Mouse (Mus musculus) CD4-positive helper T cell, adult 2 months (primary cell): ENCODE measurements around the gene Nicn1.
A peak's percentile ranks its signal among the peaks of the same experiment; 100 is the strongest.
"Not testable (repeated sequence)": the region's sequence is repeated elsewhere in the genome, so short reads cannot be mapped to it uniquely, and the experiment has no call there.

Source experiments
- DNase-seq: peaks from one replicate; pipeline ENCODE4 v3.0.0-alpha.2; 2012; ENCODE audit warnings: low read depth, missing footprints, low spot score

Nicn1 gene

DNA sequence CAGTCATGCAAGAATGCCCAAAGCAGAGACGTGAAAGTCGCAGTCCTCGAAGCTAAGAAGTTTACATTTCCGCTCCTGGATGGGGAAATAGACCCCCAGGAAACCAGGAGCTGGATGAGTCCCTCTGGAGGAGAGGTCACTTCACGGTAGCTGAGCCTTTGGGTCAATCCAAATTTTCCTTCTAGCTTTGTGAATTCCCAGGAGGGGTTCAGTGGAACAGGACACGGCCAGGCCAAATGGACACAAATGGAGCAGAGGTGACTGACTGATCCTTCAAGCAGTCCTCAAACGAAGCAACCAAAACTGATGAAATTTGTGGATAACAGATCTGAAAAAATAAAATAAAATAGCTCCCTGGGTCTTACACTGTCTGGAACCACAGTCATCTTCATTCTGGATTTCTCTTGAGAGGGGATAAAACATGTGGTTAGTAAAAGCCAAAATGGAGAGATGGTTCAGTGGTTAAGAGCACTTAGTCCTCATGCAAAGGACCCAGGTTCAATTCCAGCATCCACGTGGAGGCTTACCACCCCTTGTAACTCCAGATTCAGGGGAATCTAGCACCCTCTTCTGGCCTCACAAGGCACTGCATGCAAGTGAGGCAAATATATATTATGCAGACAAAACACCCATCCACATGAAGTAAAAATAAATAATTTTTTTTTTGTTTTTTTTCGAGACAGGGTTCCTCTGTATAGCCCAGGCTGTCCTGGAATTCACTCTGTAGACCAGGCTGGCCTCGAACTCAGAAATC is 11.4 kb upstream of the Nicn1 start:
- peak; percentile 48 for DNase-seq

GRCm38 (mm10) chr9:108280071-108280828 is 10.0 kb upstream of the Nicn1 start:
- DNase-seq: no peak

DNA sequence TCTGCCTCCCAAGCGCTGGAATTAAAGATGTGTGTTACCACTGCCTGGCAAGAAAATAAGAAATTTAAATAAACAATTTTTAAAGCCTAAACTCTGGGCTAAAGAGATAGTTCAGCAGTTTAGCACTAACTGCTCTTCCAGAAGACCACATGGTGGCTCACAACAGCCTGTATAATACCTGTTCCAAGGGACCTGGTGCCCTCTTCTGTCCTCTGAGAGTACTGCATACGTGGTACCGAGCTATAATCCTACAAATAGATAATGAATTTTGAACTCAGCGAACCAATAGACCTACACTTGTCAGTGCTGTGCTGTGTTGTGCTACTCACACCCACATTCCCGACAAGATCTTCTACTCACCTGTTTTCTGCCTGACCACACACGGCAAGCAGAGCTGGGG is 5.8 kb upstream of the Nicn1 start:
- peak; percentile 82 for DNase-seq

- DNase-seq: not testable (repeated sequence)
Observed at GRCm38 (mm10) chr9:108287526-108288238, 2.5 kb upstream of the Nicn1 start.

DNA sequence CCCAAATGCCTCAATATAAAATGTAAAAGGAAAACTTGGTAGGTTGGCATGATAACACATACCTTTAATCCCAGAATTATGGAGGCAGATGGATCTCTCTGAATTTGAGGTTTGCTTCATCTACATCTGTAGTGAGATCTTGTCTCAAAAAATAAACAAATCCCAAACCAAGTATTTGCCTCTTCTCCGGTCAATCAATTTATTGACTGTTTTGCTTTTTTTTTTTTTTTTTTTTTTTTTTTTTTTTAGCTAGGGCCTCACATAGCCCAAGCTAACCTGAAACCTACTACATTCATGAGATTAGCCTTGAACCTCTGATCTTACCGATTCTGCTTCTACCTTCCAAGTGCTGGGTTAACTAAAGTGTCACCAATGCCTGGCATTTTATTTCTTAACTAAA is 882 bp upstream of the Nicn1 start:
- DNase-seq: no peak

DNA sequence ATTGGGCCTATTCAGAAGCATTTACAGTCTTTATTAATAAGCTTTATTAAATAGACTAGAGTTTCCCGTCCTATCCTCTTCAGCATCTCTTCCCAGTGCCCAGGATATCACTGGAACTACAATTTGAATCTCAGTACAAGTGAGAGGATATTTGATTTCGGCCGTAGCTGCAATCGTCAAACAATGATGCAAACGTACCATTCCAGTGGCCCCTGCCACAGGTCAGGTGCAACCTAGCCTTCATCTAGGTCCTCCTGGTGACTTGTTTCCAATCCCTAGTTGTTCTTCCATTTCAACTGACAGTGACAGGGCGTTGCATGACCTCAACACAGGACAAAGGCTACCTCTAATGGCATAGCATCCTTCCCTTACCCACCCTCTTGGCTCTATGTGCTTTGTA is 544 bp downstream of the Nicn1 start:
- no peak for DNase-seq

- no peak for DNase-seq
Observed at GRCm38 (mm10) chr9:108296453-108297355, 6.5 kb downstream of the Nicn1 start, which contains the start of gene Amt. TSS of gene Amt (plus strand) at chr9:108296853.

- no peak for DNase-seq
Observed at GRCm38 (mm10) chr9:108301853-108302252, 11.6 kb downstream of the Nicn1 start.

DNA sequence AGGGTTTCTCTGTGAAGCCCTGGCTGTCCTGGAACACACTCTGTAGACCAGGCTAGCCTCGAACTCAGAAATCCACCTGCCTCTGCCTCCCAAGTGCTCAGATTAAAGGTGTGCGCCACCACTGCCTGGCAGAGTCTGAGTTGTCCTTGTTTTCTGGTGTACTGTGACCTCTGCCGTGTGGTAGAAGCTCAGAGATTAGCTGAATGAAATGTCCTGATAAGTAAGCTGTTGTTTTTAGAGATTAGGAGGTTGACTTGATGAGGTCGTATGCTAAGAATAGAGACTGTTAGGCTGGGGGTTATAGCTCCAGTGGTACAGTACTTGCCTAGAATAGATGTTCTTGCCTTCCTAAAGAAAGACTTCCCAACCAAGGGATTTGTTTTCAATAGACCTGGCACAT is 14.5 kb downstream of the Nicn1 start:
- DNase-seq: no peak

DNA sequence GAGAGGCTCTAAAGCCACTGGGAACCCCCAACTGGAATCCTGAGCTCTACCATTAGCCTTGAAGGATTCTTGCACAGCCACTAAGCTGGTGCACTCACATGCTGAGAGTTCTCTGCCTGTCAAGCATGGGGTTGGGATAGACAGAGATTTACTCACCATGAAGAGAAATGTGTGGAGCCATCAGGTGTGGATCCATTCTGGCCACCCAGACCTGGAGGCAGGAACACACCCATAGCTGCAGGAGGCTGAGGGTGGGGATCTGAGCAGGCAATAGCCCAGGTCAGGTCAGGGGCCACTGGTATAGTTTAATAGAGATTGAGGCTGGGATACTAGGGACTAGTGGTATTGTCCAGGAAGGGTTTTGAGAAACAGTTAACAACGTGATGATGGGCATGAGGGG is 14.9 kb downstream of the Nicn1 start:
- peak; percentile 21 for DNase-seq

DNA sequence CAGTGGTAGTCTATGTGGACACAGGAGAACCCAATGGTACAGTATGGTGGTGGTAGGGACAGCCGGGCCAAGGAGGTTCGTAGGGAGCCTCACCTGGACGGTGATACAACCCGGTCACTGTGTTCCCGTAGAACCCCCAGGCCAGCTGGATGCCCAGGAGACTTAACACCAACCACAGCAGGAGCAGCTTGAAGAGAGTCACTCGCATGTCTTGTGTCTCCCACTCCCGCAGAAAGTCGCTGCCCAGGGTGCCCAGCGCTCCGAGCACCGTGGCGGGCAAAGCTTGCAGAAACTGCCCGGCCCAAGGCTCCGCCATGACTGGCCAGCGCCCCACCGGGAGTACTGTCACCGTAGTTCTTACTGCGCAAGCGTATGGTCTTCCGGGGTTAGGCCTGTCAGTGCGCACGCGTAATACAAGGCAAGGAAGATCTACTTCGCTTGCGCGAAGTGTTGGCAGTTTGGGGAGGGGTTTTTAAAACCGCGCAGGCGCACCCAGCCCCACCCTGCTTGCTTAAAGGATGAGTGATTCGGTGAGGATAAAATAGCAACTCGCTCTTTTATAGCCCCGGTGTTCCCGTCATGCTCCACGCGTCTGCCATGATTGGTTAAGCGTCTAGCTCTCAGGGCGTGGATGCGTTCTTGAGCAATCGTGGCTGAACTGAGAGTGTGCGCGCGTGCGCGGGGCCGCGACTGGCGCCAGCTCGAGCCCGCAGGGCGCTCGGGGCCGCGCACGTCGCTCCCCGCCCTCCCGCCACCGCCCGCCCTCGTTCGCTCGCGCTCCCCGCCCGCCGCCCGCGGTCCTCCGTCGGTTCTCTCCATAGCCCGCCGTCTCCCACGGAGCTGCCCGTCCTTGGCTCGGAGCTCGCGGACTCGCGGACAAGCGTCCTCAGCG is 15.6 kb downstream of the Nicn1 start, which contains the start of the genes Rhoa and Tcta:
Gene Rhoa (plus strand): TSS at position 501 of the 892 bp plus-strand sequence.
Gene Tcta (minus strand): TSS at position 532 of the 892 bp plus-strand sequence.
- DNase-seq: peak; percentile 100

- DNase-seq: peak; percentile 89
Observed at GRCm38 (mm10) chr9:108306571-108306980, 16.3 kb downstream of the Nicn1 start.

DNA sequence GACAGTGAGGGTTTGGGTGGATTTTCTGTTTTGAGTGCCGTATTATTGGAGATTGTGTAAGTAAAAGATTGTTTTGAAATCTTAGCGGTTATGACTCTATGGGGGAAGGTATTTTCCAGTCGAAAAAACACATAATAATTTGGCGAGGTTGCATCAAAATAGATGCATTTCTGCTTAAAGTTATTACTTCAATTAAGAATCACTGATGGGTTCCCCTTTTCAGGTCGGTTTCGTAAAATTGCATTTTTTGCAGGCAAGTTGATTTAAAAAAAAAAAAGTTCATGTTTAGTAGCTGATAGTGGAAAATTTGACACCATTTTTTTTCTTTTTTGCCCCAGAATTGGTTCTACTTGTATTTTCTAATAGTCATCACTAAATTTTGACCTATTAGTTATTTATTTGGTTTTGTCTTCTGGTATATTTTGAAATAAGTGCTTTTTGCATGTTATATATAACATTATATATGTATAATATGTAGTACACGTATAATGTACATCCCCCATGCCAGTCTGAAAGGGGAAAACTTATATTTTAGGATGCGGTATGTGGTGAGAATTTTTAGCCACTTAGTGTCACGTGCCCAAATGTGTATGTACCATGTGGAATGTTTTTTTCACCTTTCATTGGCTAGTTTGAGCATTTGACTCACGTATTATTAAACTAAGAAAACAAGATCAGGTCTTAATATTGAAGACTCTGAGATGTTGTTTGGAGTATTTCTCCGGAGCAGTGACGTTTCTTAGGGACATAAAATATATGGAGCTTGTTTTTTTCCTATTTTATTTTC is 17.0 kb downstream of the Nicn1 start:
- peak; percentile 52 for DNase-seq

DNA sequence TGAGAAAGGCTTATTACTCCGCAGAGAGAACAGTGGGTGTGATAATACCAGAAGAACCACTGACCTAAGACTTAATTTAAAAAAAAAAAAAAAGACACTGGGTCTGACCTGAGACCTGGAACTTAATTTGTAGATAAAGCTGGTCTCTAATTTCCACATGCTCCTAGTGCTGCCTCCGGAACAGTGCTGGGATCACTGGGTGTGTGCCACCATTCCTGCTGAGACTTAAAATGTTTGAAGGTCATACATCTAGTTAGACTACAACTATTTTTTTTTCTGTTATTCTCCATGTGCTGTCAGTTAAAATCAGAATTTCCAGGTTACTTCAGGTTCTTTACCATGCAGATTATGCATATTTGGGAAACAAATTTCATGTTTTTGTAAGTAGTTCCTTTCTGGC is 17.9 kb downstream of the Nicn1 start:
- DNase-seq: no peak

DNA sequence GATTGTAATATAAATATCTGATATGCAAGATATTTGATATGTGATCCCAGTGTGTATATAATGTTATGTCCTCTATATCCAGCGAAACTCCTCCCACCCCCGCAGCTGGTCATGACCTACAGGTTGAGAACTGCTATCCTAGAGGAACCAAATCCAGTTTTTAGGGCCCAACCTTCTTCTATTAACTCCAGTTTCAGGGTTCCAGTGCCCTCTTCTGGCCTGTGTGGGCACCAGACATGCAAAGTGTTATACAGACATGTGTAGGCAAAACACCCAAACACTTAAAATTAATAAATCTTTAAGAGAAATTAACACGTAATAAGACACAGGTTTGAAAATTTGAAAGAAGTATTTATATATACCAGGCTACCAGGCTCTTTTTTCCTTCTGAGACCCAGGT is 27.3 kb downstream of the Nicn1 start:
- peak; percentile 19 for DNase-seq

DNA sequence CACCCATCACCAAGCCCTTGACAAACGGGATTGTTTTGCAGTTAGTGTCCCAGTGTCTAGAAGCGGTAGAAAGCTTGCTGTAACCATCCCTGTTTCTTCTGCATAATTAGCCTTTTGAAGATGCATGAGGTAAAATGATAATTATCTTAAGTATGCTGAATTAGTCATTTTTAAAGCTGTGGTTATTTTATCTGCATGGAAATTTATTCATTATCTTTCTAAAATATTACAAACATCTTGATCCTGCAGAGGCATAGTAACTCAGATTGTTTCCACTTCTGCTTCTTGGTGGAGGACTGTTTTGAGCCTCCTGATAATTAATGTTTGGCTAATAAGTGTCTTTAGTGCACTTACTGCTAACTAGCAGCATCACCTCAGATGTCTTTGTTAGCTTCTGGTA is 28.2 kb downstream of the Nicn1 start:
- no peak for DNase-seq

DNA sequence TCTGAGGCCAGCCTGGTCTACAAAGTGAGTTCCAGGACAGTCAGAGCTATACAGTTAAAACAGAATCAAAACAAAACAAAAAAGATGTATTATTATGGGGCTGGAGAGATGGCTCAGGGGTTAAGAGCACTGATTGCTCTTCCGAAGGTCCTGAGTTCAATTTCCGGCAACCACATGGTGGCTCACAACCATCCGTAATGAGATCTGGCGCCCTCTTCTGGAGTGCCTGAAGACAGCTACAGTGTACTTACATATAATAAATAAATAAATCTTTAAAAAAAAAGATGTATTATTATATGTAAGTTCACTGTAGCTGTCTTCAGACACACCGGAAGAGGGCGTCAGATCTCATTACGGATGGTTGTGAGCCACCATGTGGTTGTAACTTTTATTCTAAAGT is 31.8 kb downstream of the Nicn1 start:
- not testable (repeated sequence) for DNase-seq

GRCm38 (mm10) chr9:108324784-108325183 is 34.6 kb downstream of the Nicn1 start:
- DNase-seq: no peak

- no peak for DNase-seq
Observed at GRCm38 (mm10) chr9:108325811-108326210, 35.6 kb downstream of the Nicn1 start.
